Mouse (Mus musculus) liver, postnatal 0 days (tissue): Measurements from ENCODE around the gene Blvra. TPM values are rescaled to one million over a fixed set of nuclear protein-coding genes. Genes with fewer than 3 reads are reported as not detected.
"Not testable (repeated sequence)": the region's sequence is repeated elsewhere in the genome, so short reads cannot be mapped to it uniquely, and the experiment has no call there.

Source experiments
- ATAC-seq: fragments of 200-750 bp; cut with Nextera tagmentation; 2 replicates; pipeline ENCODE4 v1.8.0; 2017; ENCODE audit warnings: mild to moderate bottlenecking, moderate library complexity
- DNase-seq: peaks from one replicate; pipeline ENCODE4 v3.0.0-alpha.2; 2016
- H3K27ac ChIP-seq: fragments of 300-500 bp; sonication (generic); 2 replicates; pipeline ENCODE4 v1.5.1; 2014; ENCODE audit warnings: antibody characterized with exemption, moderate library complexity, mild to moderate bottlenecking, low read depth
- H3K27me3 ChIP-seq: fragments of 300-500 bp; sonication (generic); 2 replicates; pipeline ENCODE4 v1.6.1; 2014; ENCODE audit warnings: low read length, control low read depth, mixed read lengths; ENCODE audit not compliant: insufficient read depth
- H3K36me3 ChIP-seq: fragments of 300-500 bp; sonication (generic); replicated peaks from 2 replicates; pipeline ENCODE4 v1.6.1; 2014; ENCODE audit warnings: mild to moderate bottlenecking, control low read depth, low read length, moderate library complexity, mixed read lengths; ENCODE audit not compliant: insufficient read depth
- H3K4me1 ChIP-seq: fragments of 300-500 bp; sonication (generic); 2 replicates; pipeline ENCODE4 v1.6.1; 2014; ENCODE audit warnings: antibody characterized with exemption, mild to moderate bottlenecking, control low read depth; ENCODE audit not compliant: insufficient read depth
- H3K4me2 ChIP-seq: fragments of 300-500 bp; sonication (generic); 2 replicates; pipeline ENCODE4 v1.6.1; 2014; ENCODE audit warnings: low read depth, mild to moderate bottlenecking, low read length, moderate library complexity, mixed read lengths
- H3K4me3 ChIP-seq: fragments of 300-500 bp; sonication (generic); 2 replicates; pipeline ENCODE4 v1.5.1; 2014; ENCODE audit warnings: low read depth, low read length
- H3K9ac ChIP-seq: fragments of 300-500 bp; sonication (generic); replicated peaks from 2 replicates; pipeline ENCODE4 v1.6.1; 2014; ENCODE audit warnings: mild to moderate bottlenecking, moderate library complexity
- H3K9me3 ChIP-seq: fragments of 300-500 bp; sonication (generic); 2 replicates; pipeline ENCODE4 v1.6.1; 2016; ENCODE audit warnings: mild to moderate bottlenecking, control low read depth, low read length, mixed read lengths
- CTCF ChIP-seq: sonication (generic); IDR thresholded peaks from 2 replicates; pipeline ENCODE4 v1.5.1; 2016; ENCODE audit warnings: antibody characterized with exemption, low read depth
- EP300 ChIP-seq: IDR thresholded peaks from 2 replicates; pipeline ENCODE4 v1.6.1; 2016; ENCODE audit warnings: antibody characterized with exemption, low read depth, mild to moderate bottlenecking
- WGBS: fragments of 180-500 bp; shearing (Covaris S2); extraction: QIAGEN DNeasy Blood & Tissue Kit; methylation state at CpG from one replicate; pipeline ENCODE4 v1.1.7; 2014; ENCODE audit not compliant: insufficient replicate concordance; 5-methylcytosine and 5-hydroxymethylcytosine counted together
- polyA plus RNA-seq: library from polyadenylated mRNA; unstranded; fragments of >200 nt; fragmentation: Nextera tagmentation; extraction: Ambion mirVana; gene quantifications from 2 replicates; pipeline ENCODE4 v1.2.1, GENCODE M21; 2015

Blvra gene
- polyA plus RNA-seq, 1 experiment from 2014 or later, result 41.9 TPM

GRCm38 (mm10) chr2:127133621-127134461, 63.4 kb downstream of the Blvra start, which contains the start of gene Ncaph:
Gene Ncaph (minus strand): TSS chr2:127133954.
- DNase-seq, result peak; percentile 98
- Histone ChIP-seq H3K4me2 (peak within 1 kb of the TSS; percentile 91), H3K9ac (peak within 1 kb of the TSS; percentile 84), H3K27me3 (no peaks in the 10 kb centered on the region), H3K4me1 (peaks cover 30% of the 10 kb centered on the region), H3K4me3 (peak within 1 kb of the TSS; percentile 96), H3K27ac (peak within 1 kb of the TSS; percentile 91), H3K36me3 (no peaks in the 10 kb centered on the region), H3K9me3 (no peaks in the 10 kb centered on the region)
- WGBS, result under 1% methylated on average over 57 of the region's 57 CpGs
- TF ChIP-seq CTCF (no peak), EP300 (no peak)
- peak; percentile 95 for ATAC-seq

GRCm38 (mm10) chr2:127135255-127135654, 64.8 kb downstream of the Blvra start:
- not testable (repeated sequence) for H3K27me3 ChIP-seq, H3K9ac ChIP-seq, H3K36me3 ChIP-seq, ATAC-seq, H3K9me3 ChIP-seq, H3K27ac ChIP-seq, H3K4me3 ChIP-seq, H3K4me2 ChIP-seq, DNase-seq
- 26% methylated on average over 2 of the region's 3 CpGs for WGBS
- peaks cover 30% of the 10 kb centered on the region for H3K4me1 ChIP-seq
- TF ChIP-seq CTCF, result peak; percentile 58

DNA sequence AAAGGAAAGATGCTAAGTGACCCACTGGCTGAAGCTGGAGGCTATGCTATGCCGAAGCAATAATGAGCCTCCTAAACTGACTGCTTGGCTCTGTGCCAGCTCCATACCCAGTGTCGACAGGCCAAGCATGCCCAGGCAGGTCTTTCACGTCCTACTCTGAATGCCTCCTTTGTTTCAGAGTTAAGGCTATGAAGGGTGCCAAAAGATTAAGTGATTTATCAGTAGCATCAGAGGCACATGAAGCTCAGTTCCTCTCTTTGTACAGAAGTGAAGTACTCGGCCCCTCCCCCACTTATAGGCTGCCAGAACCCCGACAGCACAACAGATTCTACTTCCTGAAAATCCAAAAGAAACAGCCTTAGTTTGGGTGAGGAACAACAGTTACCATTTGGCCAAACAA, 66.5 kb downstream of the Blvra start:
- WGBS, result 7% methylated on average over 5 of the region's 5 CpGs
- H3K4me1 ChIP-seq, result peaks cover 28% of the 10 kb centered on the region
- H3K9ac ChIP-seq, result no peak overlapping the region
- peak overlapping the region; percentile 20; the same call in 1 of the 2 replicates for H3K4me2 ChIP-seq
- H3K9me3 ChIP-seq, result no peaks in the 10 kb centered on the region
- peak; percentile 61 for DNase-seq
- H3K27ac ChIP-seq, result peak overlapping the region; percentile 50; the same call in 1 of the 2 replicates
- peaks cover 19% of the 10 kb centered on the region for H3K36me3 ChIP-seq
- no peak for ATAC-seq
- no peaks in the 10 kb centered on the region for H3K27me3 ChIP-seq
- H3K4me3 ChIP-seq, result no peak overlapping the region
- TF ChIP-seq EP300 (no peak), CTCF (no peak)

GRCm38 (mm10) chr2:127137838-127138420, 67.5 kb downstream of the Blvra start:
- H3K27ac ChIP-seq, result no peak overlapping the region
- no peaks in the 10 kb centered on the region for H3K9me3 ChIP-seq
- peaks cover 19% of the 10 kb centered on the region for H3K36me3 ChIP-seq
- no peak overlapping the region for H3K4me2 ChIP-seq
- no peak for DNase-seq
- no peak for ATAC-seq
- 86% methylated on average over 10 of the region's 10 CpGs for WGBS
- peaks cover 27% of the 10 kb centered on the region for H3K4me1 ChIP-seq
- no peak overlapping the region for H3K4me3 ChIP-seq
- TF ChIP-seq CTCF (no peak), EP300 (no peak)
- H3K9ac ChIP-seq, result no peak overlapping the region
- H3K27me3 ChIP-seq, result no peaks in the 10 kb centered on the region

GRCm38 (mm10) chr2:127138449-127138848, 68.0 kb downstream of the Blvra start:
- H3K36me3 ChIP-seq, result peaks cover 19% of the 10 kb centered on the region
- no peak for ATAC-seq
- no peaks in the 10 kb centered on the region for H3K9me3 ChIP-seq
- WGBS, result 86% methylated on average over 4 of the region's 4 CpGs
- no peak for DNase-seq
- H3K9ac ChIP-seq, result no peak overlapping the region
- no peak overlapping the region for H3K4me2 ChIP-seq
- H3K27me3 ChIP-seq, result no peaks in the 10 kb centered on the region
- peaks cover 26% of the 10 kb centered on the region for H3K4me1 ChIP-seq
- no peak overlapping the region for H3K27ac ChIP-seq
- TF ChIP-seq CTCF, result no peak
- TF ChIP-seq EP300, result no peak
- H3K4me3 ChIP-seq, result no peak overlapping the region

GRCm38 (mm10) chr2:127139094-127139493, 68.6 kb downstream of the Blvra start:
- Histone ChIP-seq H3K9ac (no peak overlapping the region), H3K9me3 (no peaks in the 10 kb centered on the region), H3K27ac (no peak overlapping the region), H3K4me3 (no peak overlapping the region), H3K36me3 (peaks cover 19% of the 10 kb centered on the region), H3K4me2 (no peak overlapping the region), H3K27me3 (no peaks in the 10 kb centered on the region), H3K4me1 (peaks cover 32% of the 10 kb centered on the region)
- DNase-seq (no peak), ATAC-seq (no peak)
- WGBS, result 75% methylated on average over 8 of the region's 8 CpGs
- no peak for TF ChIP-seq EP300
- TF ChIP-seq CTCF, result no peak
